Mouse (Mus musculus): ENCODE results near the gene Crybb1. TPM values are rescaled to one million over a fixed set of nuclear protein-coding genes. Genes with fewer than 3 reads are reported as not detected.
A peak's percentile ranks its signal among the peaks of the same experiment; 100 is the strongest.

Crybb1 gene
- polyA plus RNA-seq (2015; fragmentation: Nextera tagmentation; extraction: Ambion mirVana), result 2.7 and 2.9 TPM in 2 replicates

GRCm38 (mm10) chr5:112255426-112255825, at the start of gene Crybb1:
Gene Crybb1 (plus strand): TSS chr5:112255815.
- H3K27me3 ChIP-seq (replicated peaks; ENCODE audit: control insufficient read depth, insufficient read depth, low read length), result no peaks in the 10 kb centered on the region
- 50% methylated on average over 3 of the region's 3 CpGs for WGBS
- H3K9ac ChIP-seq (ENCODE audit: low read depth, low read length), result no peak within 1 kb of the TSS
- peaks cover 2% of the 10 kb centered on the region; the same call in 1 of the 2 replicates for H3K4me1 ChIP-seq (ENCODE audit: control insufficient read depth, insufficient read depth, low read length)
- H3K36me3 ChIP-seq (ENCODE audit: control insufficient read depth, insufficient read depth, low read length), result no peaks in the 10 kb centered on the region
- H3K4me3 ChIP-seq (ENCODE audit: low read length), result no peak within 1 kb of the TSS
- no peak within 1 kb of the TSS for H3K27ac ChIP-seq (ENCODE audit: low read length)
- no peak for ATAC-seq
- H3K9me3 ChIP-seq (ENCODE audit: control insufficient read depth, low read length), result no peaks in the 10 kb centered on the region
- no peak within 1 kb of the TSS for H3K4me2 ChIP-seq (ENCODE audit: low read depth, low read length)

GRCm38 (mm10) chr5:112206543-112207255, 48.9 kb upstream of the Crybb1 start:
- Histone ChIP-seq H3K36me3 (ENCODE audit: control insufficient read depth, insufficient read depth, low read length) (no peaks in the 10 kb centered on the region), H3K4me2 (ENCODE audit: low read depth, low read length) (no peak overlapping the region; the same call in 1 of the 2 replicates), H3K4me1 (ENCODE audit: control insufficient read depth, insufficient read depth, low read length) (peaks cover 8% of the 10 kb centered on the region), H3K9me3 (ENCODE audit: control insufficient read depth, low read length) (no peaks in the 10 kb centered on the region), H3K4me3 (ENCODE audit: low read length) (no peak overlapping the region), H3K27ac (ENCODE audit: low read length) (no peak overlapping the region), H3K27me3 (replicated peaks; ENCODE audit: control insufficient read depth, insufficient read depth, low read length) (no peaks in the 10 kb centered on the region), H3K9ac (ENCODE audit: low read depth, low read length) (no peak overlapping the region)
- 0 out of 2 replicates have a peak, but pooled peaks have one; percentile 33 for ATAC-seq
- WGBS, result 21% methylated on average over 16 of the region's 16 CpGs

GRCm38 (mm10) chr5:112208321-112208720, 47.3 kb upstream of the Crybb1 start:
- Histone ChIP-seq H3K9me3 (ENCODE audit: control insufficient read depth, low read length) (no peaks in the 10 kb centered on the region), H3K4me1 (ENCODE audit: control insufficient read depth, insufficient read depth, low read length) (peaks cover 8% of the 10 kb centered on the region)

GRCm38 (mm10) chr5:112210104-112210503, 45.5 kb upstream of the Crybb1 start:
- H3K4me3 ChIP-seq (ENCODE audit: low read length), result no peak overlapping the region
- no peaks in the 10 kb centered on the region for H3K36me3 ChIP-seq (ENCODE audit: control insufficient read depth, insufficient read depth, low read length)
- no peak overlapping the region for H3K9ac ChIP-seq (ENCODE audit: low read depth, low read length)
- no peaks in the 10 kb centered on the region for H3K9me3 ChIP-seq (ENCODE audit: control insufficient read depth, low read length)
- H3K27me3 ChIP-seq (replicated peaks; ENCODE audit: control insufficient read depth, insufficient read depth, low read length), result no peaks in the 10 kb centered on the region
- WGBS, result 30% methylated on average over 8 of the region's 8 CpGs
- H3K4me1 ChIP-seq (ENCODE audit: control insufficient read depth, insufficient read depth, low read length), result peaks cover 8% of the 10 kb centered on the region
- H3K4me2 ChIP-seq (ENCODE audit: low read depth, low read length), result no peak overlapping the region
- no peak for ATAC-seq
- H3K27ac ChIP-seq (ENCODE audit: low read length), result no peak overlapping the region

More at GRCm38 (mm10) chr5:112208321-112208720, 47.3 kb upstream of the Crybb1 start:
- Histone ChIP-seq H3K27me3 (replicated peaks; ENCODE audit: control insufficient read depth, insufficient read depth, low read length) (no peaks in the 10 kb centered on the region), H3K36me3 (ENCODE audit: control insufficient read depth, insufficient read depth, low read length) (no peaks in the 10 kb centered on the region), H3K27ac (ENCODE audit: low read length) (no peak overlapping the region), H3K4me3 (ENCODE audit: low read length) (no peak overlapping the region), H3K4me2 (ENCODE audit: low read depth, low read length) (no peak overlapping the region), H3K9ac (ENCODE audit: low read depth, low read length) (no peak overlapping the region)
- ATAC-seq, result no peak
- WGBS, result 30% methylated on average over 4 of the region's 4 CpGs

GRCm38 (mm10) chr5:112211911-112212310, 43.7 kb upstream of the Crybb1 start:
- Histone ChIP-seq H3K9me3 (ENCODE audit: control insufficient read depth, low read length) (no peaks in the 10 kb centered on the region), H3K4me3 (ENCODE audit: low read length) (no peak overlapping the region), H3K4me1 (ENCODE audit: control insufficient read depth, insufficient read depth, low read length) (peaks cover 7% of the 10 kb centered on the region), H3K36me3 (ENCODE audit: control insufficient read depth, insufficient read depth, low read length) (no peaks in the 10 kb centered on the region), H3K27ac (ENCODE audit: low read length) (no peak overlapping the region), H3K4me2 (ENCODE audit: low read depth, low read length) (no peak overlapping the region), H3K27me3 (replicated peaks; ENCODE audit: control insufficient read depth, insufficient read depth, low read length) (no peaks in the 10 kb centered on the region), H3K9ac (ENCODE audit: low read depth, low read length) (no peak overlapping the region)
- no peak for ATAC-seq
- 86% methylated on average over 7 of the region's 7 CpGs for WGBS

- Histone ChIP-seq H3K36me3 (ENCODE audit: control insufficient read depth, insufficient read depth, low read length) (no peaks in the 10 kb centered on the region), H3K4me2 (ENCODE audit: low read depth, low read length) (no peak overlapping the region), H3K27ac (ENCODE audit: low read length) (no peak overlapping the region), H3K27me3 (replicated peaks; ENCODE audit: control insufficient read depth, insufficient read depth, low read length) (0 out of 2 replicates have a peak, but pooled peaks cover 2% of the 10 kb centered on the region), H3K4me3 (ENCODE audit: low read length) (no peak overlapping the region), H3K9ac (ENCODE audit: low read depth, low read length) (no peak overlapping the region), H3K4me1 (ENCODE audit: control insufficient read depth, insufficient read depth, low read length) (peaks cover 8% of the 10 kb centered on the region), H3K9me3 (ENCODE audit: control insufficient read depth, low read length) (no peaks in the 10 kb centered on the region)
- 74% methylated on average over 6 of the region's 6 CpGs for WGBS
- no peak for ATAC-seq
These were observed 42.8 kb upstream of the Crybb1 start for GRCm38 (mm10) chr5:112212711-112213264.

GRCm38 (mm10) chr5:112213331-112214240, 42.0 kb upstream of the Crybb1 start:
- Histone ChIP-seq H3K4me2 (ENCODE audit: low read depth, low read length) (no peak overlapping the region), H3K9ac (ENCODE audit: low read depth, low read length) (peak overlapping the region; percentile 38; the same call in 1 of the 2 replicates), H3K27ac (ENCODE audit: low read length) (no peak overlapping the region), H3K27me3 (replicated peaks; ENCODE audit: control insufficient read depth, insufficient read depth, low read length) (0 out of 2 replicates have a peak, but pooled peaks cover 2% of the 10 kb centered on the region), H3K4me1 (ENCODE audit: control insufficient read depth, insufficient read depth, low read length) (peaks cover 8% of the 10 kb centered on the region), H3K36me3 (ENCODE audit: control insufficient read depth, insufficient read depth, low read length) (no peaks in the 10 kb centered on the region), H3K4me3 (ENCODE audit: low read length) (no peak overlapping the region), H3K9me3 (ENCODE audit: control insufficient read depth, low read length) (no peaks in the 10 kb centered on the region)
- peak; percentile 41; the same call in 1 of the 2 replicates for ATAC-seq
- 45% methylated on average over 19 of the region's 19 CpGs for WGBS

- WGBS, result 6% methylated on average over 10 of the region's 10 CpGs
- Histone ChIP-seq H3K9ac (ENCODE audit: low read depth, low read length) (peak overlapping the region; percentile 38), H3K36me3 (ENCODE audit: control insufficient read depth, insufficient read depth, low read length) (no peaks in the 10 kb centered on the region), H3K4me1 (ENCODE audit: control insufficient read depth, insufficient read depth, low read length) (peaks cover 11% of the 10 kb centered on the region), H3K27ac (ENCODE audit: low read length) (no peak overlapping the region), H3K9me3 (ENCODE audit: control insufficient read depth, low read length) (no peaks in the 10 kb centered on the region), H3K4me2 (ENCODE audit: low read depth, low read length) (peak overlapping the region; percentile 20; the same call in 1 of the 2 replicates), H3K4me3 (ENCODE audit: low read length) (no peak overlapping the region), H3K27me3 (replicated peaks; ENCODE audit: control insufficient read depth, insufficient read depth, low read length) (0 out of 2 replicates have a peak, but pooled peaks cover 2% of the 10 kb centered on the region)
- ATAC-seq, result peak; percentile 14; the same call in 1 of the 2 replicates
These were observed 41.2 kb upstream of the Crybb1 start for GRCm38 (mm10) chr5:112214419-112214818.

All from intestine, embryonic 16.5 days (tissue).